ENCODE assay signal across 8 mouse cellular contexts in the genomic region with DNA sequence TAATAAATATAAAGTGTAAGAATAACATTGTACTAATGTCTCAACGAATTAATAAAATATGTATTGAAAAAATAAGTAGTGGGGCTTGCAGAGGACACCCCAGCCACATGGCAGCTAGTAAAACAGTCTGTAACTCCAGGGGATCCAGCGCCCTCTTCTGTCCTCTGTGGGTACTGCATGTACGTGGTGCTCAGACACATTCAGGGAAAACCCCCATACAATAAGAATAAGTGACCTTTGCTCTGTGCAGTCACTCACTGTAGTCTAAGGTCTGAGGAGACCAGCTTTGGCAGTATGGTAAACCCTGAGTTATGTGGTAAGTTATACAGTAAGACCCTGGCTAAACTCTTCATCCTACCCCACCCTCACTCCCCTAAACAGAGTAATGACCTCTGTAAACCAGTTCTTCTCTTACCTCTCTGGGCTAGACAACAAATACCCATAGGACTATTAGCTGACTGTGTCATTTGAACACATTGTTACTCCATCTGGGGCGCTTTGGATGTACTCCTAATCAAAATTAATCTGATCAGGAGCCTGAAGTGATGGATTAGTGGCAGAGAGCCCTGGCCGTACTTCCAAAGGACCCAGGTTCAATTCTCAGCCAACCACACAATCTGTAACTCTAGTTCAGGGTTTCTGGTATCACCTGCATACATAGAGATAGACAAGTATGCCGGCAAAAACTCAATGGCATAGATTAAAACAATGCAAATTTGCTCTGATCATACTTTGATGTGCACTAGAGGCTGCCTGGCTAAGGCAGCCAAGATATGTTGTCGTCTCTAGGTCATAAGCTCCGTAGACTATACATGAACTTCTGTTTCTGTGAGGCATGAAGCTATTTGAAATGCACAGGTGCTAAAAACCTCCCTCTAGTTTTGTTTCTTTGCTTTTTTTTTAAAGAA. TPM values are rescaled to one million over a fixed set of nuclear protein-coding genes. Genes with fewer than 3 reads are reported as not detected.
A peak's percentile ranks its signal among the peaks of the same experiment; 100 is the strongest.
DNase-seq lines count a peak whose midpoint lies in the region; ATAC-seq and TF ChIP-seq lines count a peak whose summit lies in the region.

No protein-coding gene starts in this region.

- H3K27ac ChIP-seq in CH12.LX (ENCODE audit: insufficient read depth, low read depth): peak overlapping the region; percentile 96
- H3K27ac ChIP-seq in heart, postnatal 0 days (ENCODE audit: low read depth): peak overlapping the region; percentile 41; the same call in 1 of the 2 replicates
- H3K27ac ChIP-seq in liver, postnatal 0 days (ENCODE audit: low read depth): peak overlapping the region; percentile 68

- WGBS in heart, postnatal 0 days: 52% methylated on average over 8 of the region's 8 CpGs
- 42% methylated on average over 8 of the region's 8 CpGs for WGBS in liver, postnatal 0 days (ENCODE audit: insufficient replicate concordance)

- peak; percentile 85 for TF ChIP-seq RAD21 in CH12.LX (IDR thresholded peaks at IDR 0.05; ENCODE audit: low read depth, low read length)

- H3K79me2 ChIP-seq in CH12.LX (replicated peaks; ENCODE audit: control insufficient read depth, extremely low read depth, insufficient read depth, poor library complexity, severe bottlenecking): peaks cover 78% of the 10 kb centered on the region

- in situ Hi-C loops in CH12.LX (cut with MboI; ENCODE audit: low pct_ligation_motif_present, low pct_unique_long_range_greater_than_20kb, low sequenced_read_pairs): no loop called here

- peak overlapping the region; percentile 96 for H3K4me2 ChIP-seq in CH12.LX (ENCODE audit: insufficient read depth, low read depth, poor library complexity, severe bottlenecking)
- H3K4me2 ChIP-seq in heart, postnatal 0 days (ENCODE audit: low read depth, low read length): no peak overlapping the region; the same call in 1 of the 2 replicates
- peak overlapping the region; percentile 46 for H3K4me2 ChIP-seq in liver, postnatal 0 days (ENCODE audit: low read depth, low read length)

- peak overlapping the region; percentile 73 for H3K9ac ChIP-seq in CH12.LX (ENCODE audit: insufficient read depth, low read depth)
- H3K9ac ChIP-seq in heart, postnatal 0 days (replicated peaks; ENCODE audit: low read depth, low read length): no peak overlapping the region
- peak overlapping the region; percentile 57 for H3K9ac ChIP-seq in liver, postnatal 0 days (replicated peaks)

- H3K27me3 ChIP-seq in CH12.LX (replicated peaks): no peaks in the 10 kb centered on the region
- H3K27me3 ChIP-seq in heart, postnatal 0 days (ENCODE audit: control insufficient read depth, insufficient read depth, low read length): no peaks in the 10 kb centered on the region
- no peaks in the 10 kb centered on the region for H3K27me3 ChIP-seq in liver, postnatal 0 days (ENCODE audit: insufficient read depth, low read length)

- H3K4me3 ChIP-seq in CH12.LX (replicated peaks in 1 of 3; ENCODE audit: low read depth in 2 of 3, low read length in 2 of 3, poor library complexity in 1 of 3): peak overlapping the region; percentile 4 to 41 (median 22)
- no peak overlapping the region for H3K4me3 ChIP-seq in heart, postnatal 0 days (ENCODE audit: low read depth, low read length)
- H3K4me3 ChIP-seq in liver, postnatal 0 days (ENCODE audit: low read depth, low read length): no peak overlapping the region

- TF ChIP-seq CTCF in CH12.LX (conservative IDR thresholded peaks at IDR 0.05 in 1 of 2, IDR thresholded peaks at IDR 0.05 in 1 of 2; ENCODE audit: low read depth in 2 of 2, low read length in 2 of 2): peak; percentile 95 to 99
- peak; percentile 87 for TF ChIP-seq CTCF in heart, postnatal 0 days (IDR thresholded peaks at IDR 0.05; ENCODE audit: low read depth)
- TF ChIP-seq CTCF in liver, postnatal 0 days (IDR thresholded peaks at IDR 0.05; ENCODE audit: low read depth): peak; percentile 97

- H3K9me3 ChIP-seq in CH12.LX (replicated peaks; ENCODE audit: low read length): no peaks in the 10 kb centered on the region
- H3K9me3 ChIP-seq in heart, postnatal 0 days (replicated peaks; ENCODE audit: control insufficient read depth, low read length): no peaks in the 10 kb centered on the region
- no peaks in the 10 kb centered on the region for H3K9me3 ChIP-seq in liver, postnatal 0 days (ENCODE audit: low read length)

- dilution Hi-C loops in CH12.LX (cut with MboI; ENCODE audit: extremely low pct_ligation_motif_present, extremely low pct_unique_long_range_greater_than_20kb, low sequenced_read_pairs): no loop called here

- ATAC-seq in erythroblast, adult 5-6 weeks (replicated peaks; ENCODE audit: low FRiP score, poor library complexity, severe bottlenecking): peak; percentile 63
- ATAC-seq in heart, postnatal 0 days (ENCODE audit: insufficient read depth, low read depth): no peak; the same call in 1 of the 2 replicates
- peak; percentile 58 for ATAC-seq in liver, postnatal 0 days

- DNase-seq in CH12.LX (ENCODE audit: extremely low read depth): peak; percentile 94
- peak; percentile 61 to 68 for DNase-seq in adrenal gland, postnatal 4 days (ENCODE audit: low spot score in 2 of 2)
- DNase-seq in heart, postnatal 0 days (ENCODE audit: low spot score): peak; percentile 54
- DNase-seq in kidney, postnatal 4 days: peak; percentile 91
- peak; percentile 91 for DNase-seq in liver, postnatal 0 days
- DNase-seq in retina, postnatal 1 day: peak; percentile 82
- peak; percentile 60 to 82 for DNase-seq in urinary bladder, adult 18-20 months (ENCODE audit: low spot score in 2 of 2)

- TF ChIP-seq EP300 in CH12.LX (IDR thresholded peaks at IDR 0.05; ENCODE audit: low read length): no peak
- TF ChIP-seq EP300 in heart, postnatal 0 days (IDR thresholded peaks at IDR 0.05; ENCODE audit: low read depth): no peak
- TF ChIP-seq EP300 in liver, postnatal 0 days (IDR thresholded peaks at IDR 0.05; ENCODE audit: low read depth): no peak; the same call in 1 of the 2 replicates

- peak; percentile 36; the same call in 1 of the 2 replicates for TF ChIP-seq POLR2A in CH12.LX (IDR thresholded peaks at IDR 0.05; ENCODE audit: low read depth, low read length)

- peaks cover 10 to 30% of the 10 kb centered on the region in 2 experiments for H3K36me3 ChIP-seq in CH12.LX (replicated peaks in 1 of 2; ENCODE audit: control insufficient read depth in 1 of 2, insufficient read depth in 1 of 2, low read length in 1 of 2)
- H3K36me3 ChIP-seq in heart, postnatal 0 days (replicated peaks; ENCODE audit: control insufficient read depth, insufficient read depth, low read length): peaks cover 7% of the 10 kb centered on the region; the same call in 1 of the 2 replicates
- peaks cover 9% of the 10 kb centered on the region for H3K36me3 ChIP-seq in liver, postnatal 0 days (replicated peaks; ENCODE audit: insufficient read depth, low read length)

- peaks cover 9 to 70% of the 10 kb centered on the region in 2 experiments for H3K4me1 ChIP-seq in CH12.LX (ENCODE audit: control insufficient read depth in 1 of 2, insufficient read depth in 2 of 2)
- H3K4me1 ChIP-seq in heart, postnatal 0 days (ENCODE audit: control insufficient read depth, insufficient read depth): peaks cover 60% of the 10 kb centered on the region
- peaks cover 59% of the 10 kb centered on the region for H3K4me1 ChIP-seq in liver, postnatal 0 days (ENCODE audit: insufficient read depth)

RNA-seq across cellular contexts. Expression of a gene that starts 18.6 kb away (rescaled TPM):
- total RNA-seq in CH12.LX (2012; rRNA removed) (130 and 159 TPM in 2 replicates), CH12.LX (2014; rRNA removed) (77.6 and 94.3 TPM in 2 replicates)
- polyA plus RNA-seq in CH12.LX (2012; ENCODE audit: insufficient read length, low read depth): 214 and 253 TPM in 2 replicates
- total RNA-seq in adrenal gland, postnatal 4 days (2021): 10 to 100 TPM; 54.6 to 71.7 TPM
- 9.0 and 12.5 TPM in 2 replicates for total RNA-seq in erythroblast, adult 5-6 weeks (2015; ENCODE audit: low replicate concordance)
- 11.2 and 15.5 TPM in 2 replicates for total RNA-seq in erythroblast, adult 5-6 weeks (2017; ENCODE audit: low replicate concordance)
- total RNA-seq in heart, postnatal 0 days (2014; rRNA removed; ENCODE audit: low replicate concordance): 86.3 and 90.3 TPM in 2 replicates
- 58.0 and 68.3 TPM in 2 replicates for polyA plus RNA-seq in heart, postnatal 0 days (2015; fragmentation: Nextera tagmentation; extraction: Ambion mirVana)
- polyA plus RNA-seq in liver, postnatal 0 days (2015; fragmentation: Nextera tagmentation; extraction: Ambion mirVana): 30.3 and 33.6 TPM in 2 replicates

RNA-seq across cellular contexts. Expression of a gene that starts 37.9 kb away (rescaled TPM):
- total RNA-seq in CH12.LX (2012; rRNA removed) (37.1 and 48.8 TPM in 2 replicates), CH12.LX (2014; rRNA removed) (35.1 and 35.7 TPM in 2 replicates)
- 42.9 and 43.6 TPM in 2 replicates for polyA plus RNA-seq in CH12.LX (2012; ENCODE audit: insufficient read length, low read depth)
- 10 to 100 TPM; 11.1 to 11.3 TPM for total RNA-seq in adrenal gland, postnatal 4 days (2021)
- total RNA-seq in erythroblast, adult 5-6 weeks (2015; ENCODE audit: low replicate concordance): 0.63 TPM in 1 of 2 replicates, not detected in the other
- 4.1 and 5.0 TPM in 2 replicates for total RNA-seq in erythroblast, adult 5-6 weeks (2017; ENCODE audit: low replicate concordance)
- 4.9 and 6.9 TPM in 2 replicates for total RNA-seq in heart, postnatal 0 days (2014; rRNA removed; ENCODE audit: low replicate concordance)
- 5.9 and 6.5 TPM in 2 replicates for polyA plus RNA-seq in heart, postnatal 0 days (2015; fragmentation: Nextera tagmentation; extraction: Ambion mirVana)
- polyA plus RNA-seq in liver, postnatal 0 days (2015; fragmentation: Nextera tagmentation; extraction: Ambion mirVana): 3.6 and 4.0 TPM in 2 replicates

RNA-seq across cellular contexts. Expression of a gene that starts 47.0 kb away (rescaled TPM):
- total RNA-seq in CH12.LX (2012; rRNA removed) (152 and 159 TPM in 2 replicates), CH12.LX (2014; rRNA removed) (94.6 and 103 TPM in 2 replicates)
- polyA plus RNA-seq in CH12.LX (2012; ENCODE audit: insufficient read length, low read depth): 64.2 and 83.4 TPM in 2 replicates
- under 1 TPM; 0.70 to 0.79 TPM for total RNA-seq in adrenal gland, postnatal 4 days (2021)
- total RNA-seq in erythroblast, adult 5-6 weeks (2015; ENCODE audit: low replicate concordance): not detected in 2 replicates
- not detected in 2 replicates for total RNA-seq in erythroblast, adult 5-6 weeks (2017; ENCODE audit: low replicate concordance)
- total RNA-seq in heart, postnatal 0 days (2014; rRNA removed; ENCODE audit: low replicate concordance): 0.19 and 7.5 TPM in 2 replicates
- 0.07 and 0.23 TPM in 2 replicates for polyA plus RNA-seq in heart, postnatal 0 days (2015; fragmentation: Nextera tagmentation; extraction: Ambion mirVana)
- 0.08 and 0.13 TPM in 2 replicates for polyA plus RNA-seq in liver, postnatal 0 days (2015; fragmentation: Nextera tagmentation; extraction: Ambion mirVana)

RNA-seq across cellular contexts. Expression of a gene that starts 58.6 kb away (rescaled TPM):
- total RNA-seq in CH12.LX (2012; rRNA removed) (287 and 334 TPM in 2 replicates), CH12.LX (2014; rRNA removed) (188 and 204 TPM in 2 replicates)
- 219 and 257 TPM in 2 replicates for polyA plus RNA-seq in CH12.LX (2012; ENCODE audit: insufficient read length, low read depth)
- 1 to 10 TPM in 1 of 2 experiments, under 1 TPM in 1; 0.65 to 1.5 TPM for total RNA-seq in adrenal gland, postnatal 4 days (2021)
- 0.84 and 6.3 TPM in 2 replicates for total RNA-seq in erythroblast, adult 5-6 weeks (2015; ENCODE audit: low replicate concordance)
- total RNA-seq in erythroblast, adult 5-6 weeks (2017; ENCODE audit: low replicate concordance): not detected in 2 replicates
- 1.5 TPM in 1 of 2 replicates, not detected in the other for total RNA-seq in heart, postnatal 0 days (2014; rRNA removed; ENCODE audit: low replicate concordance)
- polyA plus RNA-seq in heart, postnatal 0 days (2015; fragmentation: Nextera tagmentation; extraction: Ambion mirVana): not detected in 2 replicates
- 2.0 and 2.3 TPM in 2 replicates for polyA plus RNA-seq in liver, postnatal 0 days (2015; fragmentation: Nextera tagmentation; extraction: Ambion mirVana)

Comparison
In these comparisons a context has a peak if more than half of its experiments do, and no peak if none do; other contexts are left out.
1. H3K27ac ChIP-seq: peak in every context shown above with its lines; median percentile 96 in CH12.LX; 68 in liver, postnatal 0 days; 41 in heart, postnatal 0 days.
2. H3K4me3 ChIP-seq: peak in CH12.LX (3 of 3); none in heart, postnatal 0 days (single experiment) and liver, postnatal 0 days (single experiment).
3. RNA of a gene that starts 47.0 kb away (total RNA-seq): 94.6 to 159 TPM in CH12.LX; 0.19 to 7.5 TPM in heart, postnatal 0 days, 0.70 to 0.79 TPM in adrenal gland, postnatal 4 days and not detected in erythroblast, adult 5-6 weeks; every median in the first group is over 10 times any median in the second.
4. Peak in every context shown above with its lines, with median percentiles within 50 percentile points of each other: DNase-seq and CTCF ChIP-seq.